Mouse (Mus musculus): Measurements from ENCODE around the gene Dock2.

DNA sequence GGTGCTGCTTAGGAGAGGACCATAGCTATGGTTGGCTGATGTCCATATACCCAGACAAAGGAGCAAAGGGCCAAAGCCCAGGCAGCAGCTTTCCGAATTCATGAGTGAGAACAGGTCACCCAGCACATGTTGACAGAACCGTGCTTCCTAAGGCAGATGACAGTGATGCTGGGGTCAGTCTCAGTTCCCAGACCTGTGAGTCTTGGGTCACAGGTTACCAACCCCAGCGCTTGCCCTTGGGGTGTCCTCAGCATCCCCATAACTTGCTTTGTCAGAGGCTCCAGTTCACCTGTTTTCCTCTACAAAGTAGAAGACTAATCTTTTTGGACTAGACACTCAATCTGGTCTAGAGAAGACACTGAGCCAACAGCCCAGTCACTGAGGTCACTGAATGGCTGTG, 252.7 kb downstream of the Dock2 start:
- TF ChIP-seq CTCF (IDR thresholded peaks at IDR 0.05; ENCODE audit: low read depth) (no peak), EP300 (IDR thresholded peaks at IDR 0.05; ENCODE audit: low read depth) (no peak)

All from liver, postnatal 0 days (tissue).